6 mouse cellular contexts compared by ENCODE assay signal in genomic region chr14:19180203-19180602, GRCm38 (mm10).
DNase-seq lines count a peak whose midpoint lies in the region; ATAC-seq and TF ChIP-seq lines count a peak whose summit lies in the region.
"Not testable (repeated sequence)": the region's sequence is repeated elsewhere in the genome, so short reads cannot be mapped to it uniquely, and the experiment has no call there.

No protein-coding gene starts in this region.

- not testable (repeated sequence) for TF ChIP-seq CTCF in ES-Bruce4 (IDR thresholded peaks at IDR 0.05; ENCODE audit: low read depth, low read length)

- peak; percentile 23 for DNase-seq in 3134 (ENCODE audit: extremely low read depth, insufficient read length, low spot score)

- not testable (repeated sequence) for H3K9me3 ChIP-seq in ES-Bruce4 (replicated peaks; ENCODE audit: control insufficient read depth, insufficient read depth, low read length, poor library complexity, severe bottlenecking)

- peak; percentile 64; the same call in 1 of the 2 replicates for ATAC-seq in frontal cortex, adult (ENCODE audit: low TSS enrichment)
- peak; percentile 58 to 74; a peak in 3 of 4 replicates for ATAC-seq in hematopoietic stem cell, adult 5-6 weeks (replicated peaks in 1 of 2; ENCODE audit: insufficient read depth in 1 of 2, low FRiP score in 2 of 2, low TSS enrichment in 1 of 2, low read depth in 1 of 2, poor library complexity in 2 of 2, severe bottlenecking in 2 of 2)
- peak; percentile 60; the same call in 1 of the 2 replicates for ATAC-seq in megakaryocyte, adult 5-6 weeks (ENCODE audit: poor library complexity, severe bottlenecking)
- 0 out of 2 replicates have a peak, but pooled peaks have one; percentile 63 for ATAC-seq in megakaryocyte-erythroid progenitor cell, adult 5-6 weeks (replicated peaks; ENCODE audit: low FRiP score, low TSS enrichment, poor library complexity, severe bottlenecking)

- not testable (repeated sequence) for TF ChIP-seq EP300 in ES-Bruce4 (IDR thresholded peaks at IDR 0.05; ENCODE audit: insufficient read depth, low read depth, low read length)

- H3K36me3 ChIP-seq in ES-Bruce4 (ENCODE audit: control insufficient read depth, insufficient read depth, low read length, poor library complexity, severe bottlenecking): not testable (repeated sequence)

- TF ChIP-seq POLR2A in ES-Bruce4 (IDR thresholded peaks at IDR 0.05; ENCODE audit: insufficient read depth, low read length): not testable (repeated sequence)

- 0 out of 2 replicates have a peak overlapping the region, but pooled peaks have one; percentile 8 for H3K9ac ChIP-seq in ES-Bruce4 (ENCODE audit: low read depth, poor library complexity, severe bottlenecking)

- not testable (repeated sequence) for H3K27me3 ChIP-seq in ES-Bruce4 (ENCODE audit: control insufficient read depth, insufficient read depth, low read length, poor library complexity, severe bottlenecking)

- not testable (repeated sequence) for H3K27ac ChIP-seq in ES-Bruce4 (ENCODE audit: insufficient read depth, low read length)

- H3K4me3 ChIP-seq in ES-Bruce4 (ENCODE audit: low read depth, low read length): not testable (repeated sequence)

- H3K4me1 ChIP-seq in ES-Bruce4 (ENCODE audit: control insufficient read depth, insufficient read depth, low read length): not testable (repeated sequence)
